8 mouse cellular contexts compared by ENCODE assay signal in the genomic region with DNA sequence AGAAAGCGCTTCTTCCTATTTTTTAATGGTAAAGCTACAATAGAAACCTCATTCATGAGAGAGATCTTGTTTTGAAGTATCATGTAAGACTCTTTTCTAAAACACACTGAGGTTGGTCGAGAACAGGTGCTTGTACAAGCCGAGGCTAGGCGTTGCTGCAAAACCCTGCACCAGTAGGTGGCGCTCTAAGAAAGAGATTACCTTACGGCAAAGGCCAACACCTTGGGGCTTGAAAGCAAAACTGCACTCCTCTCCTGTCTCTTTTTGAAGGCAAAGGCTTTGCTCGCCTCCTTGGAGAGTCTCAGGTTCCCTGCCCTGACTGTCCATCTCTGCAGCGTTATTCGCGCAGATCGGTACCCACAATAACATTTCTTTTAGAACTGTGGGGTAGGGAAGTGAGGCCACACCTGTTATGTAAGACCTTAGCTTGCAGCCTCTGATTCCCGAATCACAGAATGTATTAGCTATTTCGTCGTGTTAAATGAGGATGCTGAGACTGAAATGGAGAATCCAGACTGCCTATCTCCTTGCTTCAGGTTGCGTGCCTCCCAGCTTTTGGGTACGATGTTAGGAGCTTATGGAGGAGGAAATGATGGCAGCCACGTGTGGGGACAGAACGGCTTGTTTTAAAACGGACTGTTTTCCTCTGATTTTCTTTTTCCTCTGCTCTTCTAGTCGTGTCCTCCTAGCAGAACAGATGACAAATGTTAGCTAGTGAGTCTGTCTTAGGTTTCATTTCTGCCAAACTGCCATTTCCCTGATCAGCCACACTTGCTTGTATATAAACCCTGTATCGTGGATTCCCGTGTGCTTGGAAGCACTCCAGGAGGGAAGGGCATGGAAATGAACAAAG. TPM values are rescaled to one million over a fixed set of nuclear protein-coding genes. Genes with fewer than 3 reads are reported as not detected.
A peak's percentile ranks its signal among the peaks of the same experiment; 100 is the strongest.
DNase-seq lines count a peak whose midpoint lies in the region; ATAC-seq lines count a peak whose summit lies in the region.

No protein-coding gene starts in this region.

- no peak; the same call in 1 of the 2 replicates for ATAC-seq in embryonic facial prominence, embryonic 11.5 days (replicated peaks; ENCODE audit: insufficient number of reproducible peaks, low FRiP score, low TSS enrichment, low read depth)
- peak; percentile 46; the same call in 1 of the 2 replicates for ATAC-seq in kidney, embryonic 15.5 days (replicated peaks; ENCODE audit: low FRiP score)
- no peak for ATAC-seq in limb, embryonic 15.5 days (ENCODE audit: insufficient number of reproducible peaks, low FRiP score, low TSS enrichment, low read depth)

- H3K36me3 ChIP-seq in embryonic facial prominence, embryonic 11.5 days (replicated peaks; ENCODE audit: control insufficient read depth, insufficient read depth, low read depth, low read length): no peaks in the 10 kb centered on the region
- H3K36me3 ChIP-seq in kidney, embryonic 15.5 days: no peaks in the 10 kb centered on the region
- no peaks in the 10 kb centered on the region for H3K36me3 ChIP-seq in limb, embryonic 15.5 days
- H3K36me3 ChIP-seq in splenic B cell, adult 2 months (ENCODE audit: control insufficient read depth, insufficient read depth, low read length, poor library complexity, severe bottlenecking): no peaks in the 10 kb centered on the region

- peak; percentile 75 for DNase-seq in 3T3-L1 (ENCODE audit: low read depth, low spot score)
- DNase-seq in adrenal gland, postnatal 14 days: peak; percentile 93
- DNase-seq in embryonic facial prominence, embryonic 11.5 days (ENCODE audit: low spot score): peak; percentile 93
- peak; percentile 79 for DNase-seq in heart, adult 8-10 months (ENCODE audit: low spot score)
- DNase-seq in naive thymus-derived CD4-positive, alpha-beta T cell, adult 2 months (ENCODE audit: low read depth): peak; percentile 89
- DNase-seq in splenic B cell, adult 2 months (ENCODE audit: low read depth, low spot score): peak; percentile 78

- H3K4me2 ChIP-seq in embryonic facial prominence, embryonic 11.5 days (ENCODE audit: low read depth, low read length): no peak overlapping the region
- peak overlapping the region; percentile 39 for H3K4me2 ChIP-seq in kidney, embryonic 15.5 days
- peak overlapping the region; percentile 31; the same call in 1 of the 2 replicates for H3K4me2 ChIP-seq in limb, embryonic 15.5 days

- no peaks in the 10 kb centered on the region for H3K27me3 ChIP-seq in embryonic facial prominence, embryonic 11.5 days (ENCODE audit: control insufficient read depth, insufficient read depth, low read length)
- H3K27me3 ChIP-seq in kidney, embryonic 15.5 days: peaks cover 3% of the 10 kb centered on the region; the same call in 1 of the 2 replicates
- H3K27me3 ChIP-seq in limb, embryonic 15.5 days: no peaks in the 10 kb centered on the region
- H3K27me3 ChIP-seq in splenic B cell, adult 2 months (ENCODE audit: control insufficient read depth, insufficient read depth, low read length, poor library complexity, severe bottlenecking): no peaks in the 10 kb centered on the region

- no peak overlapping the region for H3K27ac ChIP-seq in embryonic facial prominence, embryonic 11.5 days (replicated peaks; ENCODE audit: low read depth, low read length)
- H3K27ac ChIP-seq in kidney, embryonic 15.5 days: no peak overlapping the region
- H3K27ac ChIP-seq in limb, embryonic 15.5 days: no peak overlapping the region

- no peak overlapping the region for H3K4me3 ChIP-seq in embryonic facial prominence, embryonic 11.5 days (ENCODE audit: low read depth, low read length)
- H3K4me3 ChIP-seq in kidney, embryonic 15.5 days (replicated peaks): no peak overlapping the region
- H3K4me3 ChIP-seq in limb, embryonic 15.5 days: no peak overlapping the region

- no peaks in the 10 kb centered on the region for H3K9me3 ChIP-seq in embryonic facial prominence, embryonic 11.5 days (replicated peaks; ENCODE audit: control insufficient read depth, low read length)
- no peaks in the 10 kb centered on the region for H3K9me3 ChIP-seq in kidney, embryonic 15.5 days (replicated peaks)
- H3K9me3 ChIP-seq in limb, embryonic 15.5 days: no peaks in the 10 kb centered on the region

- 34% methylated on average over 22 of the region's 22 CpGs for WGBS in embryonic facial prominence, embryonic 11.5 days
- WGBS in kidney, embryonic 15.5 days: 28% methylated on average over 22 of the region's 22 CpGs
- 24% methylated on average over 22 of the region's 22 CpGs for WGBS in limb, embryonic 15.5 days

- H3K9ac ChIP-seq in embryonic facial prominence, embryonic 11.5 days (replicated peaks; ENCODE audit: low read length): no peak overlapping the region
- no peak overlapping the region for H3K9ac ChIP-seq in kidney, embryonic 15.5 days
- no peak overlapping the region for H3K9ac ChIP-seq in limb, embryonic 15.5 days

- no peaks in the 10 kb centered on the region for H3K4me1 ChIP-seq in embryonic facial prominence, embryonic 11.5 days (ENCODE audit: control insufficient read depth, insufficient read depth, low read length)
- peaks cover 4% of the 10 kb centered on the region for H3K4me1 ChIP-seq in kidney, embryonic 15.5 days
- peaks cover 4% of the 10 kb centered on the region; the same call in 1 of the 2 replicates for H3K4me1 ChIP-seq in limb, embryonic 15.5 days

RNA-seq across cellular contexts. Expression of gene Cry1, which starts 36.3 kb away (rescaled TPM):
- 17.4 and 23.4 TPM in 2 replicates for total RNA-seq in adrenal gland, postnatal 14 days (2021)
- 33.6 and 34.0 TPM in 2 replicates for polyA plus RNA-seq in embryonic facial prominence, embryonic 11.5 days (2014; fragmentation: Nextera tagmentation; extraction: Ambion mirVana)
- 10 to 100 TPM in 1 of 4 experiments, 1 to 10 TPM in 3; 6.3 to 11.4 (median 8.5) TPM for total RNA-seq in heart, adult 8-10 months (2022)
- polyA plus RNA-seq in kidney, embryonic 15.5 days (2015; fragmentation: Nextera tagmentation; extraction: Ambion mirVana): 31.0 and 32.9 TPM in 2 replicates
- polyA plus RNA-seq in limb, embryonic 15.5 days (2015; fragmentation: Nextera tagmentation; extraction: Ambion mirVana): 35.3 and 37.0 TPM in 2 replicates
